Mouse (Mus musculus) embryonic fibroblast, embryonic 13.5 days (primary cell): ENCODE results near the gene Zfp273. TPM values are rescaled to one million over a fixed set of nuclear protein-coding genes. Genes with fewer than 3 reads are reported as not detected.
"Not testable (repeated sequence)": the region's sequence is repeated elsewhere in the genome, so short reads cannot be mapped to it uniquely, and the experiment has no call there.

ENCODE experiments used
- H3K27ac ChIP-seq: 2 replicates; pipeline ENCODE4 v1.5.1; 2012; ENCODE audit warnings: low read length, control low read depth, inconsistent platforms; ENCODE audit not compliant: insufficient read depth
- H3K4me1 ChIP-seq: 2 replicates; pipeline ENCODE4 v1.6.1; 2011; ENCODE audit warnings: low read length; ENCODE audit not compliant: control insufficient read depth, insufficient read depth
- H3K4me3 ChIP-seq: 2 replicates; pipeline ENCODE4 v1.5.1; 2011; ENCODE audit warnings: mild to moderate bottlenecking, control low read depth, low read length; ENCODE audit not compliant: insufficient read depth
- CTCF ChIP-seq: IDR thresholded peaks from 2 replicates; pipeline ENCODE4 v1.5.1; 2011; ENCODE audit warnings: mild to moderate bottlenecking, control low read depth, low read length, moderate library complexity, borderline replicate concordance; ENCODE audit not compliant: insufficient read depth
- POLR2A ChIP-seq: IDR thresholded peaks from 2 replicates; pipeline ENCODE4 v1.6.1; 2011; ENCODE audit warnings: low read depth, mild to moderate bottlenecking, control low read depth, low read length, moderate library complexity
- polyA plus RNA-seq: library from polyadenylated mRNA; stranded (reverse); fragments of >200 nt; gene quantifications from 2 replicates; pipeline ENCODE4 v1.2.4, GENCODE M21; 2011; ENCODE audit warnings: low read depth; ENCODE audit not compliant: missing spikeins, insufficient read length

Gene Zfp273
- polyA plus RNA-seq, 1 experiment, result 2.9 TPM

- H3K4me1 ChIP-seq, result no peaks in the 10 kb centered on the region
- H3K27ac ChIP-seq, result no peak overlapping the region
- H3K4me3 ChIP-seq, result no peak overlapping the region
- no peak for TF ChIP-seq POLR2A
- TF ChIP-seq CTCF, result no peak
Observed at GRCm38 (mm10) chr13:67867899-67868298, 54.4 kb downstream of the Zfp273 start.

- not testable (repeated sequence) for H3K27ac ChIP-seq, H3K4me3 ChIP-seq, H3K4me1 ChIP-seq
Observed at GRCm38 (mm10) chr13:67876049-67876698, 62.6 kb downstream of the Zfp273 start.

Other genes starting within 250 kb of the Zfp273 start
- 6.1 and 7.0 TPM in 2 replicates for gene Zfp729b, start 204.0 kb upstream of the Zfp273 start, polyA plus RNA-seq
- gene Gm49345, start 176.0 kb upstream of the Zfp273 start, polyA plus RNA-seq, result 5.6 and 6.6 TPM in 2 replicates
- gene Zfp729a, start 175.9 kb upstream of the Zfp273 start, polyA plus RNA-seq, result 7.0 and 10.7 TPM in 2 replicates
- 15.3 and 15.9 TPM in 2 replicates for gene Zfp738, start 126.7 kb upstream of the Zfp273 start, polyA plus RNA-seq
- 9.6 and 15.8 TPM in 2 replicates for gene Zfp65, start 84.6 kb upstream of the Zfp273 start, polyA plus RNA-seq
- 3.6 and 4.2 TPM in 2 replicates for gene Zfp85, start 58.5 kb upstream of the Zfp273 start, polyA plus RNA-seq
- gene Zfp493, start 34.0 kb upstream of the Zfp273 start, polyA plus RNA-seq, result 1.8 and 2.5 TPM in 2 replicates
- gene Gm10037, start 17.4 kb downstream of the Zfp273 start, polyA plus RNA-seq, result 1.5 and 1.6 TPM in 2 replicates
- gene BC048507, start 49.6 kb downstream of the Zfp273 start, polyA plus RNA-seq, result not detected in 2 replicates